Mouse (Mus musculus) cerebellum, adult 11 months (tissue): ENCODE measurements around the gene Grb10.

Experiments
- DNase-seq: peaks from one replicate; pipeline ENCODE4 v3.0.0; 2022

Grb10 gene

GRCm38 (mm10) chr11:11895479-11895878, 143.0 kb downstream of the Grb10 start:
- DNase-seq: no peak

GRCm38 (mm10) chr11:11893769-11894168, 144.7 kb downstream of the Grb10 start:
- no peak for DNase-seq

- no peak for DNase-seq
These were observed 145.4 kb downstream of the Grb10 start for GRCm38 (mm10) chr11:11892993-11893602.

- DNase-seq: no peak
These were observed 146.7 kb downstream of the Grb10 start for GRCm38 (mm10) chr11:11891832-11892231.

GRCm38 (mm10) chr11:11890139-11890741, 148.2 kb downstream of the Grb10 start:
- DNase-seq: no peak

- no peak for DNase-seq
These were observed 149.8 kb downstream of the Grb10 start for GRCm38 (mm10) chr11:11888727-11889126.

- DNase-seq: no peak
These were observed 150.4 kb downstream of the Grb10 start for GRCm38 (mm10) chr11:11888051-11888450.

- DNase-seq: no peak
These were observed 152.0 kb downstream of the Grb10 start for GRCm38 (mm10) chr11:11886403-11886998.

GRCm38 (mm10) chr11:11885921-11886320, 152.6 kb downstream of the Grb10 start:
- no peak for DNase-seq

- DNase-seq: no peak
These were observed 153.2 kb downstream of the Grb10 start for GRCm38 (mm10) chr11:11885246-11885643.

GRCm38 (mm10) chr11:11884533-11885245, 153.8 kb downstream of the Grb10 start:
- no peak for DNase-seq

GRCm38 (mm10) chr11:11881783-11882155, 156.7 kb downstream of the Grb10 start:
- no peak for DNase-seq

GRCm38 (mm10) chr11:11881026-11881782, 157.3 kb downstream of the Grb10 start:
- no peak for DNase-seq
